Mouse (Mus musculus) adrenal gland, adult 8-10 months (tissue): ENCODE measurements around the gene Col4a1. TPM values are rescaled to one million over a fixed set of nuclear protein-coding genes. Genes with fewer than 3 reads are reported as not detected.

Source experiments
- DNase-seq: peaks from one replicate; pipeline ENCODE4 v3.0.0; 2022
- total RNA-seq, 4 experiments: library from RNA; stranded (reverse); gene quantifications; 2 replicates each; pipeline ENCODE4 v1.2.4; 2022

The Col4a1 gene
- total RNA-seq, 4 experiments from 2014 or later = 276 to 357 (median 298) TPM

DNA sequence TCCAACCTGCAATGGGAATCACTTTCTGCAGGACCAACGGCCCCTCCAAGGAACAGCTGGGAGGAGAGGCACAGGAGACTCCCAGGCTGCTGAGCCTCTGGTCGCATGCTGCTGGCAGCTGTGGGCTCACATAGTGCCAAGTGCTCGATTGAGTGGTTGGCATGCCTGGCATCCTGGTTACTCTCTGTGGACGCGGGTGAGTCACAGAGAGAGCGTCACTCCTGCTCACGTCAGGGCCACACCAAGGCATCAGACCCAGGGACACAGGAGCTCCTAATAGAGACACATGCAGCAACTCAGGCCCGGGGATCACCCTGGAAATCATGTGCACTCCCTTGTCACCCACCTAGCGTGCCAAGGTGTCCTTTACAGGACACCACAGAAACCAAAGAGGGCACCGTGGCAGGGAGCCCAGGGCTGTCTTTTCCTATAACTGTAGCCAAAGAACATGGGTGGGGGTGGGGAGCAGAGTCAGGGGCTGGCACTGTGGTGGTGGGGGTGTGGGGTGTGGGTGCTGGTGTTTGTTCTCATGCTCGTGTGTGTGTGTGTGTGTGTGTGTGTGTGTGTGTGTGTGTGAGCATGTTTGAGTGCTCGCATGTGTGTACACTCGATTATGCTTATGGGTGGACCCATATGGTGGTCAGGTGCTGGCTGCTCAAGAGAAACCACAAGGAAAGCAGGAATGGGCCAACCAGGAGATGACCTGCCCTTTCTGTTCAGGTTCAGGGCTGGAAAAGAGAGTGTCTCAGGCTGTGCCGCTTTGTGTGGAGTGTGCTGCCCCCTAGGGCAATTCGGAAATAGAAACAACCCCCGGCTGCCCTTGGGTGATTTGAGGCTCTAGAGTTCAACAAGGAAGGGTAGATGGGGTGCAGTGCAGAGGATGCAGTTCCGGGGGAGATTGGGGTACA, 139.1 kb downstream of the Col4a1 start:
- DNase-seq = peak; percentile 92

DNA sequence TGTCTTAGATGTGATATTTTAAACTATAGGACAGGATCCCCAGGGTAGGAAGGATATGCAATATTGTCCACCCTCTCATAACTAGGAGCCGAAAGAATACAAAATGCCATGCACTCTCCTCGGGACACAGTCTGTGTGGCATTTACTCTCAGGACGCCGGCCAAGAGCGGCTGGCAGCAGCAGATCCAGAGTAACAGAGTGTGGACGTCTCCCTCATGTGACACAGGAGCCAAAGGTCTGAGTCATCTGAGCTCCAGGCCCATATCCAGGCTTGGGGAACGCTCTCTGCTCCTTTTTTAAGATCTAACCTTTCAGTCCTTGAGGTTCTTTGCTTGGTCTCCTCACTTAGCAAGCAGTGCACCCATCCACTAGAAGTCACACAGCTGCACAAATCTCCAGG, 141.1 kb downstream of the Col4a1 start:
- peak; percentile 78 for DNase-seq

DNA sequence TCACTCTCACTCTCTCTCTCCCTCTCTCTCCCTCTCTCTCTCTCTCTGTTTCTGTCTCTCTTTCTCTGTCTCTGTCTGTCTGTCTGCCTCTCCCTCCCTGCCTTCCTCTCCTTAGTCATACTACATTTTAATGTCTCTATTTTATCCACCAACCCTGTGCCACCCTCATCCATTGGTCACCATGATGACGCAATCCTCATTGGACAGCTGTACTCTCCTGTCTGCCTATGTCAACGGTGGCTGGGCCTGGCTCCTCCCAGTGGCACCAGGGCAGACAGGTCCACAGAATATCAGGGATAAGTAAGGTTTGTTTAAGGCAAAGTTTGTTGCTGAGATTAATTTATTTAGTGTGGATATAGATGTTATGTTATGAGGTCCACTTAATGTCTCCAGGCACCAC, 143.2 kb downstream of the Col4a1 start:
- DNase-seq = no peak

DNA sequence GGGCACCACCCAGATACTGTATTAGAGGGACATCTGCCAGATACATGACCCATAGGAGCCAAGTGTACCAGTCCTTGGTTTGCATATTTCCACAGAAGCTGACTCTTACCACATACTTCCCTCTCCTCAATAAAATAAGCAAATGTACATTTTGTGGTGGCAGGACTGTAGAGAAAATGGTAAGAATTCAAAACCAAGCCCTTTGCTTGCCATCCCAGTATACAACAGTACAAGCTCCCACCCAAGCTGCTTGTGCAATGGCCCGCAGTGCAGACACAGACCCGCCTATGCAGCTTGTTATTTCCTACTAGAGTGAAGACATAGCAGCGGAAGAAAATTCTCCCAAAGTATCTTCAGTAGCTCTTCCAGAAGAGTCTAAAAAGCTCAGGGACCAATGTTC, 143.8 kb downstream of the Col4a1 start:
- DNase-seq = no peak

- DNase-seq = no peak
Observed at GRCm38 (mm10) chr8:11167955-11168354, 144.7 kb downstream of the Col4a1 start.

- DNase-seq = no peak
Observed at GRCm38 (mm10) chr8:11165592-11165991, 147.0 kb downstream of the Col4a1 start.

- DNase-seq = no peak
Observed at GRCm38 (mm10) chr8:11156319-11156692, 156.3 kb downstream of the Col4a1 start.

DNA sequence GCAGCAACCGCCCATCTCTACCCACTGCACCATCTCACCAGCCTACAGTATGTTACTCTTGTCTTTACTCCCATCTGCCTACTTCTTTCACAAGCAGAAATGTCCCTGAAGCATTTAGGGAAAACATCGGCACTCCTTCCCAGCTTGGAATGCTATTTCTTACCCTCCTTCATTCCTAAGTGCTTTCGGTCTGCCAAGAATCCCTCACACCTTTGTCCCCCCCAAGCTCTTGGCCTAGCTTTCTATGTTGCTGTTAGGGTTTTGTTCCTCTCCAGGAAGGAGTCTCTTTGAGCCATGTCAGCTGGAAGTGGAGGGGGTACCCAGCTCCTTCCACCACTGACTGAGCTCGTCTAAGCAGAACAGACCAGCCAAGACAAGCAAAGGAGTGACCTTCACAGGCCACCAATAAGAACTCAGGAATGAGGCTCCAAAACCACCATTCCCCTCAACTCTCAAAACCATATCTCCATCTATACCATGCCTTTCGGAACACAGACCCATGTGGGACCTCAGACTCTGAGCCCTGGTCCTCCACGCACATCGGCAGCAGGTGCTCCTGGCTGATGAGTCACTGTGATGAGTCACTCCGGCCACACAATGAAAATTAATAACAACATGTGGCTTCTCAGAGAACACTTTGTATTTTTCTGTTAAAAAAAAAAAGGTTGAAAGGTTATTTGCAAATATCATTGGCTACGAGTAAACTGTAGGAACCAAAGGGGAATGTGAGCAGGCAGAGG, 156.9 kb downstream of the Col4a1 start:
- DNase-seq = peak; percentile 44

DNA sequence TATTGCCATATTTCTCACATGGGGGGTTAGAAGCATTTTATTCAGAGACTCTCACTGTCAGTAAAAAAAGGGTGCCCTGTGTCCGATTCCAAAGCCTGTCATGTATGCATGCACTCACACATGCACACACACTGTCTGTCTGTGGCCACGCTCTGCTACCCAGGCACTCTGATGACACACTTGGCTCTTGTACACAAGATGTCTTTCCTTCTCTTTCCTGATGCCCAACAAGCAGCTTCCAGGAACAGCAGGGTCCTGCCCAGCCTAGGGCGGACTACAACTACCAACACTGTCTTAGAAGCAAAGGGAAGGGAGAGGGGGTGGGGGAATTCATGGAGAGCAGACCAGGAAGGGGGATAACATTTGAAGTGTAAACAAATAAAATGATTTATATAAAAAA, 162.4 kb downstream of the Col4a1 start:
- no peak for DNase-seq

- DNase-seq = no peak
Observed at GRCm38 (mm10) chr8:11149201-11149810, 163.3 kb downstream of the Col4a1 start.

- DNase-seq = no peak
Observed at GRCm38 (mm10) chr8:11148797-11149196, 163.8 kb downstream of the Col4a1 start.

Other genes starting within 250 kb of the Col4a1 start
- 100 to 1,000 TPM; 122 to 162 (median 137) TPM for gene Col4a2, start within 50 bp of the Col4a1 start, total RNA-seq
- gene Rab20, start 165.9 kb upstream of the Col4a1 start, total RNA-seq = 10 to 100 TPM in 2 of 4 experiments, 1 to 10 TPM in 2; 9.2 to 14.0 (median 10.8) TPM
- 10 to 100 TPM; 73.9 to 84.5 (median 77.5) TPM for gene Naxd, start 184.7 kb upstream of the Col4a1 start, total RNA-seq
- 10 to 100 TPM; 35.8 to 54.6 (median 38.9) TPM for gene Cars2, start 238.0 kb upstream of the Col4a1 start, total RNA-seq
- 10 to 100 TPM; 34.0 to 42.5 (median 36.9) TPM for gene Ing1, start 242.7 kb upstream of the Col4a1 start, total RNA-seq